Mouse (Mus musculus) adrenal gland, postnatal 14 days (tissue): ENCODE measurements around the gene Klhl29. TPM values are rescaled to one million over a fixed set of nuclear protein-coding genes. Genes with fewer than 3 reads are reported as not detected.

Experiments used
- DNase-seq: peaks from one replicate; pipeline ENCODE4 v3.0.0; 2021; ENCODE audit warnings: mixed read lengths
- total RNA-seq: library from RNA; stranded (reverse); gene quantifications from 2 replicates; pipeline ENCODE4 v1.2.3, GENCODE M21; 2021

Klhl29 gene
- total RNA-seq, 1 experiment from 2014 or later = 10.4 TPM

DNA sequence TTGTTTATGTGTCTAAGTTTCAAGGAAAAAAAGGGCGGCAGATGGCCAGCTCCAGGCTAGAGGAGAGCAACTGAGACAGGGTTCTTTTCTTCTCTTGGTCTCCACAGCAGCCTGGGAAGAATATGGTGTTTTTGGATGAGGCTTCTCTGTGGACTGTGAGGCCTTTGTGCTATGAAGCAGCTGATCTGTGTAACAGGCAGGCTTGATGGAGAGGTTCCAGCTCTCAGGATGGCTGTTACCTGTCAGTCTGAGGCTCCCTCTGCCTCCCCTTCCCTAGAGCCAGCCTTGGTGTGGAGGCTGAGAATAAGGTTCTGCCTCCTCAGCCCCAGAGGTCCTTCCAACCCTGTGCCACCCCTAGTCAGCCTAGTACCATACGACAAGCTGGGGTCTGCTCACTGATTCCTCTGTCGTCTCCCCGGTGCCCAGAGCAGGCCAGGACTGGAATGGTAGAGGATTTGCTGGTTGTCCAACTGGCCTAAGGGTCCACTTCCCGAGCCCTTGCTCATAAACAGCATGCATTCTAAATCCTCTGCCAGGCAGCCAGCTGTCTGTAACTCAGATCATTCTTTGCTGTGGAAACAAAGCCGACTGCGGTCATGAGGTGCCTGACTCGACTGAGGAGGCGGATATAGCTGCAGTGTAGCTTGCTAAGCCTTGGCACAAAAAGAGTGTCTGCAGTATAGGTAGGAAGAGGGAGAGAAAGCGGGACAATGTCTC, 122.0 kb downstream of the Klhl29 start:
- DNase-seq = no peak

DNA sequence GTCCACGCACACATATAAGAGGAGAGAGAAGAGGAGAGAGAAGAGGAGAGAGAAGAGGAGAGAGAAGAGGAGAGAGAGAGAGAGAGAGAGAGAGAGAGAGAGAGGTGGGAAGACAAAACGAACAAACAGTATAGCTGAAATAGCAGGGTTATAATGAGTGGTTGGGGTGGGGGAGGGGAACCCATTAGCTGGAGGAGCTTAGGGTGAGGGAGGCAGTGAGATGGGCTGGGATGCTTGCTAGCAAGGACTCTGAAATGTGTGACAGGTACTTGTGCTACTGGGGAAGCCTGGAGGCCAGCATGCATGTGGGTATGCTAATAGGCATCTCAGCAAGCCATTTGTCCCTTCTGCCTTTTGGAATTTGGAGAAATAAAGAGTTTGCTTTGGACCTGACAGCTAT, 122.9 kb downstream of the Klhl29 start:
- no peak for DNase-seq

DNA sequence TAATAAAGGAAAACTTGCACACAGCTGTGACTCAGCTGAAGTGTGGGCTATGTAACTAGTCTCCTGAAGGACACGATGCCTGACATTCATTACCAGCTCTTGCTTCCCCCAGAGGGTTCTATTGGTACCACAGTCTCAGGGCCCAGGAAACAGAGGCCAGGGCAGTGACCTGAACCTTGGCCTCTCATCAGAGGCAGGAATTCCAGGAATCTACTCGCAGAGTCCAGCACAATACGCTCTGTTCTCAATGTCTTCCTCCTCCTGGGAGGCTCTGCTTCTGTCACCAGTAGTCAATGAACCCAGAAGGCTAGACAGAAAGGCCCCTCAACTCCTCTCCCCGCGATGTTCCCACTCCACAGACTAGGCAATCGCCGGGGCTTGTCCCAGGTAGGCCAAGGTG, 125.4 kb downstream of the Klhl29 start:
- peak; percentile 65 for DNase-seq

DNA sequence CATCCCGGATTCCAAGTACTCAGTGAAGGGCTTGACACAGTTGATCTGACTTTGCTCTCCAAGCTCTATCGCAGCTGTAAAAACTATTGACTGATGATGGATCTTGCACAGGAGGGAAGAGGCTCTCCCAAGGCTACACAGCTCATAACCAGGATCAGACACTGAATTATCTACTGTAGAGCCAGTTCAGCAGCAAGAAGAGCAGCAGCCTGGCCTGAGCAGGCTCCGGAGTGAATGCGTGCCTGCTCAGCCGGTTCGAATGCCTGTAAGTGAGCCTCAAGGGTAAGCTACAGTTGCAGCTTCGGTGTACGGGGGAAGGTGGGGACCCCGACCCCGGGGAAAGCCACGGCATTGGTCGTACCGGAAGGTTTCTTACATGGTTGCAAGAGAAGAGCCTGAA, 126.4 kb downstream of the Klhl29 start:
- DNase-seq = peak; percentile 40

DNA sequence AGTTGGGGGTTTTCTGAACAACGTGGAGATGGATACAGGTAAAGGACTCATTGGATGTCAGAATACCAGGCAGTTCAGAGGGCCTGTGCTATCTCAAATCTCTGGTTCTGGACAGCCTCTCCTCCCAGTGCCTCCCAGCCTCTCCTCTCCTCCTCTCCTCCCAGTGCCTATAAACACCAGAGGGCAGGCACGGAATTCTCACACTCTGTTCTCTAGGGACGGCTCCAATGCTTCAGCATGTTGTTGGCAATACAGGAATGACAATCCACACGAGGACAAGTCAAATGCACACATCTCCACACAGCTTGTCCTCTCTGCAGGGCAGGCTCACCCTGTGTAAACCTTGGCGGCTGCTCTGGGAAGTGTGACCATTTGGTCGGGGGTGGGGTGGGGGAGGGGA, 128.0 kb downstream of the Klhl29 start:
- DNase-seq = peak; percentile 58

DNA sequence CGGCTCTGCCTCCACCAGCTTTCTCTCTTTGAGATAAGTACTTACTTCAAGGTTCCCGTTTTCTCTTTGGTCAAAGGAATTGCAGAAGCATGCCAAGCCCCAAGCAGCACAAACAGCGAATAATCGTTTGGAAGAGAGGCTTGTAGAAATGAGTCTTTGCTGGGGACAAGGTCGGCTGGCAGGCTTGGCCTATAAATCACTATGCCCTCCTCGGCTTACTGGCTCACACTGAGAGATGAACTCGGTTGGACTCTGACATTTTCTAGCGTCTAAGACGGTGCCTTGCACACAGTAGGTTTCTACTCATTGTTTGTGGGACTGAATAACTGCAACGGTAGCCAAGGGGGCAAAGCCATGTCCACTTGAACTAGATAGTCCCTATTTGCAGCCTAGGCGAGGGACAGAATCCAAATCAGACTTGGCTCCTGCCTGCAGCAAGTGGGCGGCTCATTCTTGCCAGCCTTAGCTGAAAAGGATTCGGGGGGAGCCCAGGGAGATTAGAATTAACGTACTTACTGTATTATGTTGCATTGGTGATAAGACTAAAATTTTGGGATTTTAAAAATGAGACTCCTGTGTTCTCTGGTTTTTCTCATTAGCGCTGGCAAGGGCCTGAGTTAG, 128.7 kb downstream of the Klhl29 start:
- peak; percentile 85 for DNase-seq

DNA sequence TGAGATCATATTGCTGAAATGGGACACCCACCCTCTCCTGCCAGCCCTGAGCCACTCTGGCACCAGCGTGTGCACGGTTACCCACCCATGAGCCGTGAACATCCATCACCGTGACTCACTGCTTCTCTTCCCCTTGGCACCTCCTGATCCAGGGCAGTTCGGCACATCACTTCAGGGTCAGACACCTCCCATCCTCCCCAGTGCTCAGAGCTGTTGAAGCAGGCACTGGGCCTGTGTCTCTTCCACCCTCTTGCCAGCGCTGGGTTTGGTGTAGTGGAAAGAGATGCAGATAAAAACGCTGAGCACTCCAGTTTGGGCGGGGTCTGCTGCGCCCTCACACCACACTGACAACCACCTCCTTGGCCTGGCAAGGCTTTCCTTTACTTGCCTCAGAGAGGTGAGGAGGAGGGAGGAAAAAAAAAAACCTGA, 129.3 kb downstream of the Klhl29 start:
- DNase-seq = peak; percentile 88

DNA sequence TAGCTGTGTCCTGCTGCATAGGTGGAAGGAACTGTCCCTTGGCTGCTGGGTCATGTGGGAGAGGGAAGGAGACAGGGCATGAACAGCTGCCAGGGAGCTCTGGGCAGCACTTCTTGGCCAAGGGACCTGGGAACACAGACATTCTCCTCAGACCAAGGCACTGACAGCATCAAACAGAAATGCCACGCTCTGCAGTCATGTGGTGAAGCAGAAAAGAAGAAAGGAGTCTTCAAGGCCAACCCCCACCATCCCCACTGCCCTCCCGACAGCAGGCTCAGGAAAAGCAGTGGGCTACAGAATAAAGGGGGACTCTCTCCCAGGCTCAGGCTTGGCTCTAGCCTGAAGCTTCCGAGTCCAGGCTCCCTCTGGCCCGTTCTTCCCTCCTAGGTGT, 130.3 kb downstream of the Klhl29 start:
- peak; percentile 71 for DNase-seq

DNA sequence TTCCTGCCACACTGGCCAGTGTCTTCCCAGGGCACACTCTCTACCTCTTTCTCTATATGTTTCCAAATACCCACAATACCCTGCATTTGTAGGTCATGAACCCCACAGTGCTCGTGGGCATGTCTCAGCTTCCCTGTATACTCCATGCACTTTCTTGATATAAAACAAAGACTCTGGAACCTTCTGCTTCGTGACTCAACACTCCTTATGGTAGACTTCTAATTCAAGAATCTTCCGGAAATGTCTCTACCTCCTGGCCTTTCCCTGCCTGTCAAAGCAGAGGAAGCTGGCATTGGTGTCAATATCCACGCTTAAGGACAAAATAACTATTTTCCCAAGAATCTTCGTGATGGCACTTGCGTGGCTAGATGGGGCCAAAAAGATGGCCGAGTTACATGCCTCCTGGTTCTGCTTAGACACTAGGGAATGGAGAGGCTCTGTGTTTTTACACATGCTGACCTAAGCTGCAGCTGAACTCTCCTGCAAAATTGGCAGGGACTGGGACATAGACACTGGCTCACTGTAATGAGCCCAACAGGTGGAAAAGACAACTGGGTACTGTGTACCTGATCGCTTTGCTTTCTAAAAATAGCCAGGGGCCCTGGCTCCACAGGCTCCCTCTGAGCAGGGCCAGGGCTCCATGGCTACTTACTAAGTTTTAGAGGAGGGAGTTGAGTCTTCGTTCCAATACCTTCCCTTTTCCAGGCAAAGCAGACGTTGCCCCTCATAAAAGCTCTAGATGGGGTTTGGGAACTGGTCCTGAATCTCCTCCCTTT, 130.9 kb downstream of the Klhl29 start:
- no peak for DNase-seq

DNA sequence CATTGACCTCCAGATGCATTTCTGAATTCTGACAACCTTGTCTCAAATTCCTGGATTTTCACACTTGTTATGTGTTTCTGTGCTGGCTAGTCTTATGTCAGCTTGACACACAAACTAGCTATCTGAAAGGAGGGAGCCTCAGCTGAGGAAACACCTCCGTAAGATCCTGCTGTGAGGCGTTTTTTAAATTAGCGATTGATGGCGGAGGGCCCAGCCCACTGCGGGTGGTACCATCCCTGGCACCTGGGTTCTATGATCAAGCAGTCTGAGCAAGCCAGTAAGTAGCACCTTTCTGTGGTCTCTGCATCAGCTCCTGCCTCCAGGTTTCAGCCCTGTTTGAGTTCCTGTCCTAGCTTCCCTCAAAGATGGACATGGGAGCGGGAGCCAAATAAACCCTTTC, 131.6 kb downstream of the Klhl29 start:
- DNase-seq = no peak

DNA sequence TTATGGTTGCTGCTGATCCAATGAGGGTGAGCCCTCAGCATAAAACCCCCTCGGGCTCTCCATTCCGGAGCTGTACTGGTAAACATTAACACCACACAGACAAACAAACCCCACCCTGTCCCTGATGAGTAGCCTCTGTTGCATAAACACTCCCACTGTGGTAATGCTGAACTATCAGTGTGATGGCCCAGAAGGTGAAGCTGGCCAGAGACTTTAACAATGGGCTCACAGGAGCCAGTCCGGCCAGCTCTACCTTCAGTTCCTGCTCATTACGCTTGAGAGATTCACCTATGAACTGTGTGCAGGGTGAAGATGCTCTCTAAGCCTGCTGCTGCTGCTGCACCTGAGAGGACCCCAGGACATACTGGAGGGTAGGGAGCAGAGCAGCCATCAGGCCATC, 132.0 kb downstream of the Klhl29 start:
- DNase-seq = no peak

DNA sequence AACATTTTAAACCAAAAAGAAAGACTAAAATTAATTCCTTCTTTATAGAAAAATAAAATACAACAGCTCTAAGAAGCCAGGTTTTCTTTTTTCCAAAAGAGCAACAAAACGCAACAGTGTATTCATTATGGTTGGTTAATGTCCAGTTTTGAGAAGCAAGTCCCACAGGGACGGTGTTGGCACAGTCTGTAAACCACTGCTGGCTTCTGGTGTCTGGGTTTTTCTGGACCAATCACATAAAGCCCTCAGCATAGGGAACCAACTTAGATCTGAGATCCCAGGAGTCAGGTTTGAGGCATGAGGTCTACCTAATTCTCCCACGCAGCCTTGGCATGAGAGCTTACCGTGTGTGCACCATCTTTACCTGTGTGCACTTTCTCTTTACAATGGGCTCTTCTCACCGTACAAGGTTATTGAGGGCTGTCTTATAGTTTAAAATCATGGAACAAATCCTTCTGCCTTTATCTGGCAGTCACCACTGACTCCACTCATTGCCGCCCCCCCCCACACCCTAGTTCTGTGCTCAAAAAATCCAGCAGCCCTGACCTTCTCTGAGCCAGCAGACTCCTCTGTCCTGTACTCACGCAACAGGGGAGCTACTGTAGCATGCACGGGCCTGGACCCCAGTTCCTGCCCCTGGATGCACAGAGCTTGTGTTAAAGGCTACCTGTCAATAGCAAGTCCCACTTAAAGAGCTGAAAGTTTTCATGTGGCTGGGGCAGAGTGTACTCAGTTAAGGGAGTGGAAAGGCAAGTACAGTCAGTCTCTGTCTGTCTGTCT, 132.7 kb downstream of the Klhl29 start:
- DNase-seq = peak; percentile 55

DNA sequence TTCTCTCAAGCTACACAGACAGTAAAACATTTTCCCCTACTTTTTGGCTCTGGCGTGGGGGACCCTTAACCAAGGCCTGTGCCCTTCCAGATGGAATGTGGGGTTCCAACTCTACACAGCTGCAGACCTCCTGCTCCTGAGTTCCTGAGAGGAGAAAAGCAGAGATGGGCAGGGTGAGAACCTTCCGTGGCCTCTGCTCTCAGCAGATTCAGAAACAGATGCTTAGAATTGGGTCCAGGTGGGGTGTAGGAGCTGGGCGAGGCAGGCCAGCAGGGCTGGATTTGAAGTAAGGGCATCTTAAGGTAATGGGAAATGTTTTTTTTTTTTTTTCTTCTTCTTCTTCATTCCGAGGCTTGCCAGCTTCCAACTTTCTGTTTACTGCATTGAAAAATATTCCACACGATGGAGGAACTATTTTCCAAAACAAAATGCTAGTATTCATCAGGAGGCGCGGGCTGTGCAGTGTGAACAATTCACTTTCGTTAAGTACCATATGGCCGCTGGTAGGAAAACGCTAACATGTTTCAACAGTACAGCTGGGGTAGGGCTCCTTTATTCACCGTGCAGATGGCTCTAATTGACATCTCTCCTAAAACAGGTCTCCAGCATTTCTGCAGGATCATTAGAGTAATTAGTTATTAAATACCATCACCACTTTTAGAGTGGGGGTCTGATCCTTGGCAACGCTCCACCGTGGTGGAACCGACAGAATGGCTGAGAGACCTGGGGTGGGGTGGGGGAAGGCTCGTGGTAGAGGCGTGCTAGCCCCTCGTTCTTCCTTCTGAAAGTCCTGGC, 135.8 kb downstream of the Klhl29 start:
- no peak for DNase-seq

DNA sequence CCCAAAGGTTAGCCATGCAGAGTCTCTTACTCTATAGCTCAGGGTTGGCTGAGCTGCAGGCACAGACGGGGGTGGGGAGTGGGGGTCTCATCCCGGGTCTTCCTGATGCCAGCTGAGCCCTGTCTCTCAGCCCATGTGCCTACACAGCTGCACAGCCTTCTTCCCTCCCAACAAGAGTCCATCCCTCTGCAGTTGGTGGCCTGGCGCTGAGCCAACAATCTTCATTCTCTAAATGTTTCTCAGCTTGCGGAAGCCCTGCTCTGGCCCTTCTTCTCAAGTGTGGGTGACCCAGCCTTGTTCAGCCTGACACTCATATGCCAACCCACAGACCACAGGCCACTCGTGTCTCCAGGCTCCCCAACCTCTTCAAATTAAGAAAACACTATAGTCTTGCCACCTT, 138.4 kb downstream of the Klhl29 start:
- DNase-seq = peak; percentile 65

DNA sequence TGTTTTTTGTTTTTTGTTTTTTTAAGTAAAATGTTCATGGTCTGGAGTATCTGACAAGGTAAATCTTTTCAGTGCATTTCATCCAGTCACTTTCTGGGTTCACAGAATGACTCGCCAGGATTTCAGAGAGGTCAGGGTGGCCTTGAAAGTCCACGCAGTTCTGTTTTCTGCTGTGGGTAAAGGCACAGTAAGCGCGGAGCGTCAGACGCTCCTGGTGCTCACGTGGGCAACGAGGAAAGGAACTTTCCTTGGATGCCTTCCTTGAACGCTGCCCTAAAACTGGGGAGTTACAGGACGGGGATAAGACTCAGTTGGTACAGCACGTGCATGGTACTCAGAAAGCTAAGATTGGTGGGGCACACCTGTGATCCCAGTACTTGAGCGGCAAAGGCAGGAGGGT, 139.9 kb downstream of the Klhl29 start:
- peak; percentile 42 for DNase-seq

DNA sequence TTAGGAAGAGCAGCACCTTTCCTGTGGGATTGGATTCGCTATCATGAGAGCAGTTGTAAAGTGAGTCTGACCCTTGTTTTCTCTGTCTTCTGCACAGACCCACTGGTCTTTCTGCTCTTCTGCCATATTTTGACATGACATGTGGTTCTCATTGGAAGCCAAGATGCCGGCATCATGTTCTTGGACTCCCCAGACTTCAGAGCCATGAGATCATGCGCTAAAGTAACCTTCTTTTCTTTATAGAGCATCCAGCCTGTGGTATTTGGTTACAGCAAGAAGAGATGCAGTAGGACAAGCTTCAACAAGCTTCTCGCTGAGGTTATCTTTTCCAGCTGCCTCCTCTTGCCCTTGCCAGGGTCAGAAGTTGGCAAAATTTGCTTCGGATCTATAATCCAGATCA, 145.0 kb downstream of the Klhl29 start:
- DNase-seq = no peak

DNA sequence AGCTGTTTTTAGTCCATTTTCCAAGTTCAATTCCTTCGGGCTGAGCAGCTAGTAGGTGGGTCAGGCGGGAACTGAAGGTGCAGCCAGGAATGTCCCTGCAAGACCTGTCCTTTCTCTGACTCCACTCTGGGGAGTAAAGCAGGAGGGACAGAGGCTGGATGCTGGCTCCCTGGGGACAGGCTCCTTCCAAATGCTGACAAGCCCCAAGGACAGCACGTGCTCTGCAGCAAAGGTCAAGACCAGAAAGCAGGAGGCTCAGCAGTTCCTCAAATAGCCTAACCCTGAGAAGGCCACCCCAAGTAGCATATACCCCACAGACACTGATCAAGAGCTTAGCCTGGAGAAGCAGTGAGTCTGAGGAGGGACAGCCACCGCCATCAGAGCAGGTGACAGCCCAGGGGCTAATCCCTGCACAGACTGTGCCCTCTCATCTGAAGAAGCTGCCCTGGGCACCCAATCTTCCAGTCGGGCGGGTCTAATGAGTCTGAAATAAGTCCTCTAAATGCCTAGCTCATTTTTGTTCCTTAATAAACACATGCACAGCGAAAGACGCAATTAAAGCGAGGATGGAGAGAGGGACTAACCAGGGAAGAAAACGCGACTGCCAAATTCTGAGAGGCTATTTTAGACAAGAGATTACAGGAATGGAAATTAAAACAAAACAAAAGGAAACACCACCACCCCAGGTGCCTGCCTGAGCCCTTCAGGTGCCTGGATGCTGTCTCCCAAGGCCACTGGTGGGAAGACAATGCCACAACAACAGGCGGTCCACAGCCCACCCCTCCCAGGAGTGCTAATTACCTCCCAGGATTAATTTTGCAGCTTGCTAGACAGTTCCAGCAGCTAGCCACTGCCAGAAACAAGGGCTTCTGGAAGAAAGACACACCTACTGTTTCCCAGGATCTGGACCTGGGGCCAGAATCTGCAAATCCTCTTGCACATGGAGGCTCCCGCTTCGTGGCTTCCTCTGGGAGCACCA, 148.5 kb downstream of the Klhl29 start:
- DNase-seq = peak; percentile 81

DNA sequence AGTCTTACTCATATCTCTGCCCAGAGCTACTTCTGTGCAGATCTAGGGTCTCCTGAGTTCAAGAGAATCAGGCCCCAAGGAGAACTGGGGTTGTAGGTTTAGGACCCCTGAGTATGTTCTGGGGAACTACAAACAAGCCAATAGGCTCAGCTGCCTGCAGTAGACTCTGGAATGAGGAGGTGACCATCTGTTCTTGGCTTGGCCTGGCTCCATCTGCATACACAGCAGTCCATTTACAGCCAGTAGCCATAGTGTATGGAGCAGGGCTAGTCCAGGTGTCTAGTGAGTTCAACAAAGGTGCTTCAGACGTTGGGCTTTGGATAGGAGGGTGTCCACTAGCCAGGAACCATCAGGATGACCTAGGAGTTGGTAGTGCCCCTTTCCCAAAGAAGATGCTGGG, 151.9 kb downstream of the Klhl29 start:
- no peak for DNase-seq

DNA sequence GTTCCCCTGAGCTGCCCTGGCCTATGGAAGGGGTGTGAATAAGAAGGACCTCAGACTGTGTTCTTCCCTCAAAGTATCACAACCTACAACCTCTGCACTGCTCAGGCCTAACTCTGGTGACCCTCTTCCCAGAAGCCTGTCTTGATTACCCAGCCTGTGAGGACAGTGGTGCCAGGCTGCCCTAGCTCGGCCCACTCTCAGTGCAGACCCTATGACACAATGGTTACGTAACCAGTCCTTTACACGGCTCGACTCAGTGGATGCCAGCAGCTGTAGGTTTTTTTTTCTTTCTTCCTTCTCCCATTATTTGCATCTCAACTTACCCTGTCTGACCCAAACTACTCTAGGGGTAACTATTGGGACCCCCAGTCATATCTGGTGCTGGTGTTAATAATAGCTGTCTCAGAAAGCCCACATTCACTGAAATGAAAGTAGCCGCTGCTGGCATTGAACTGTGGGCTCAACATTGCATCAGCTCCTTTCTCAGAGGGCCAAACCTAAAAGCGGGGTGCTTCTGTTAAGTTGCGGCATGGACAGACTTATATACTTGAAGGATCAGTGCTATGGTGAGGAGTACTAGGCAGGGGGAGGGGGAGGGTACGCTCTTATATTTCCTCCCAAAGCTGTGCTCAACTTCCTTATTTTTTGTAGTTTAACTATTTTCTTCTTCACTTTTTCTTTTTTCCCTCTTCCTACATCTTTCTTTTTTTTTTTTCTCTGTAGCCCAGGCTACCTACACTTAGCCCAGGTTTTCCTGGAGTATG, 152.9 kb downstream of the Klhl29 start:
- no peak for DNase-seq
